Mouse (Mus musculus) myocyte (in vitro differentiated cells): ENCODE results near the gene Dnttip2.

Experiments
- CEBPB ChIP-seq: IDR thresholded peaks from 2 replicates; pipeline ENCODE4 v1.6.1; 2011; ENCODE audit warnings: mild to moderate bottlenecking, moderate library complexity; ENCODE audit not compliant: poor library complexity, insufficient read depth, severe bottlenecking
- E2F4 ChIP-seq: IDR thresholded peaks from one replicate; pipeline ENCODE4 v1.6.1; 2011; ENCODE audit warnings: mild to moderate bottlenecking, control low read depth, moderate library complexity; ENCODE audit not compliant: insufficient read depth
- MAX ChIP-seq: IDR thresholded peaks from one replicate; pipeline ENCODE4 v1.6.1; 2011; ENCODE audit warnings: low read depth, mild to moderate bottlenecking, control low read depth
- MYOD1 ChIP-seq, 3 experiments: IDR thresholded peaks; one replicate each; pipeline ENCODE4 v1.6.1; 2011; ENCODE audit warnings: control low read depth in 2 of 3, low read depth in 2 of 3, mild to moderate bottlenecking in 2 of 3, moderate library complexity in 1 of 3; ENCODE audit not compliant: insufficient read length in 2 of 3, control insufficient read depth in 1 of 3
- MYOG ChIP-seq, 3 experiments: IDR thresholded peaks; one replicate each; pipeline ENCODE4 v1.6.1; 2011; ENCODE audit warnings: control low read depth in 2 of 3, low read depth in 2 of 3, mild to moderate bottlenecking in 2 of 3; ENCODE audit not compliant: insufficient read length in 2 of 3, control insufficient read depth in 1 of 3, insufficient read depth in 1 of 3
- POLR2A ChIP-seq: IDR thresholded peaks from one replicate; pipeline ENCODE4 v1.6.1; 2011; ENCODE audit warnings: low read depth, mild to moderate bottlenecking, control low read depth, moderate library complexity; ENCODE audit not compliant: insufficient read length
- POLR2AphosphoS2 ChIP-seq: IDR thresholded peaks from one replicate; pipeline ENCODE4 v1.6.1; 2011; ENCODE audit warnings: low read depth, control low read depth; ENCODE audit not compliant: insufficient read length
- REST ChIP-seq: IDR thresholded peaks from one replicate; pipeline ENCODE4 v1.6.1; 2011; ENCODE audit warnings: mild to moderate bottlenecking, control low read depth, moderate library complexity; ENCODE audit not compliant: insufficient read depth, insufficient read length
- SRF ChIP-seq: IDR thresholded peaks from one replicate; pipeline ENCODE4 v1.6.1; 2011; ENCODE audit warnings: low read depth; ENCODE audit not compliant: control insufficient read depth, insufficient read length
- TCF12 ChIP-seq: IDR thresholded peaks from one replicate; pipeline ENCODE4 v1.6.1; 2011; ENCODE audit warnings: mild to moderate bottlenecking, control low read depth; ENCODE audit not compliant: poor library complexity, insufficient read depth, severe bottlenecking
- TCF3 ChIP-seq: IDR thresholded peaks from one replicate; pipeline ENCODE4 v1.6.1; 2011; ENCODE audit warnings: low read depth, control low read depth; ENCODE audit not compliant: insufficient read length
- USF1 ChIP-seq: IDR thresholded peaks from one replicate; pipeline ENCODE4 v1.6.1; 2011; ENCODE audit warnings: low read depth, mild to moderate bottlenecking, control low read depth, moderate library complexity

DNA sequence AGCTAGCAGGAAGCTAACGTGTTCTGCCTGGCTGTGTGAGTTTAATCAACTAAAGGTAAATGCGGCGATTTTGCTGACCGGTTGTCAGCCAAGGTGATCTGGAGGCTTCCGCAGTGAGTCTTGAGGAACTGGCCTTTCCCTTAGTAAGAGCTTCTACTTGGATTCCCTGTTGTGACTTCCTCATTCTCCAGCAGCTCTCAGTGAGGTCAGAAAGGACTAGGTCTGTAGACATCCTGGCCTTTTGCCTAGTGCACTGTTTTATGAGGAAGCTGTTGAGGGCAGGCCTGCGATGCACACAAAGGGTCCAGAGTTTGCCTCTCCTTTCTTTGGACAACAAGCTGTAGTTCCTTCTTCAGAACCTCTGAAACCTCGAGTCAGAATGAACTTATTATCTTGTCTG is 16.5 kb downstream of the Dnttip2 start:
- TF ChIP-seq CEBPB (no peak), MAX (no peak), POLR2A (no peak), TCF12 (no peak), E2F4 (no peak), USF1 (no peak), MYOG (IDR thresholded peaks at IDR 0.05; ENCODE audit: control insufficient read depth in 1 of 3, insufficient read depth in 1 of 3, insufficient read length in 2 of 3, low read depth in 2 of 3) (no peak), MYOD1 (IDR thresholded peaks at IDR 0.05; ENCODE audit: control insufficient read depth in 1 of 3, insufficient read length in 2 of 3, low read depth in 2 of 3) (no peak), TCF3 (no peak), POLR2AphosphoS2 (no peak), REST (no peak), SRF (no peak)
